ENCODE assay signal across 8 mouse cellular contexts in genomic region chr3:88510421-88511289, GRCm38 (mm10). TPM values are rescaled to one million over a fixed set of nuclear protein-coding genes. Genes with fewer than 3 reads are reported as not detected.
DNase-seq lines count a peak whose midpoint lies in the region; ATAC-seq and TF ChIP-seq lines count a peak whose summit lies in the region.

No protein-coding gene starts in this region.

- H3K4me3 ChIP-seq in liver, adult 2 months (ENCODE audit: insufficient read depth, low read depth, low read length) = peak overlapping the region; percentile 55; the same call in 1 of the 2 replicates
- H3K4me3 ChIP-seq in embryonic facial prominence, embryonic 13.5 days = peak overlapping the region; percentile 33
- H3K4me3 ChIP-seq in intestine, embryonic 16.5 days (ENCODE audit: low read length) = peak overlapping the region; percentile 46
- H3K4me3 ChIP-seq in neural tube, embryonic 14.5 days (ENCODE audit: low read depth, low read length) = peak overlapping the region; percentile 30

- no peaks in the 10 kb centered on the region for H3K9me3 ChIP-seq in embryonic facial prominence, embryonic 13.5 days
- no peaks in the 10 kb centered on the region for H3K9me3 ChIP-seq in intestine, embryonic 16.5 days (ENCODE audit: control insufficient read depth, low read length)
- no peaks in the 10 kb centered on the region for H3K9me3 ChIP-seq in neural tube, embryonic 14.5 days (ENCODE audit: control insufficient read depth, low read length)

- no peak for TF ChIP-seq POLR2A in liver, adult 2 months (IDR thresholded peaks at IDR 0.05; ENCODE audit: extremely low read depth, insufficient read depth, low read length)

- H3K4me1 ChIP-seq in liver, adult 2 months (ENCODE audit: control insufficient read depth, insufficient read depth, low read length) = peaks cover 11% of the 10 kb centered on the region
- H3K4me1 ChIP-seq in embryonic facial prominence, embryonic 13.5 days = peaks cover 75% of the 10 kb centered on the region
- H3K4me1 ChIP-seq in intestine, embryonic 16.5 days (ENCODE audit: control insufficient read depth, insufficient read depth, low read length) = peaks cover 50% of the 10 kb centered on the region
- H3K4me1 ChIP-seq in neural tube, embryonic 14.5 days (ENCODE audit: control insufficient read depth, insufficient read depth, low read length) = peaks cover 25% of the 10 kb centered on the region

- no peak for TF ChIP-seq CTCF in liver, adult 2 months (IDR thresholded peaks at IDR 0.05; ENCODE audit: low read depth, low read length)

- H3K9ac ChIP-seq in liver, adult 2 months (ENCODE audit: low read depth, low read length) = peak overlapping the region; percentile 53
- H3K9ac ChIP-seq in embryonic facial prominence, embryonic 13.5 days = peak overlapping the region; percentile 63
- H3K9ac ChIP-seq in intestine, embryonic 16.5 days (ENCODE audit: low read depth, low read length) = peak overlapping the region; percentile 69
- H3K9ac ChIP-seq in neural tube, embryonic 14.5 days (replicated peaks; ENCODE audit: low read depth, low read length) = 0 out of 2 replicates have a peak overlapping the region, but pooled peaks have one; percentile 16

- no peaks in the 10 kb centered on the region for H3K27me3 ChIP-seq in liver, adult 2 months (ENCODE audit: control insufficient read depth, insufficient read depth, low read length)
- no peaks in the 10 kb centered on the region for H3K27me3 ChIP-seq in embryonic facial prominence, embryonic 13.5 days
- H3K27me3 ChIP-seq in intestine, embryonic 16.5 days (replicated peaks; ENCODE audit: control insufficient read depth, insufficient read depth, low read length) = no peaks in the 10 kb centered on the region
- H3K27me3 ChIP-seq in neural tube, embryonic 14.5 days (ENCODE audit: control insufficient read depth, insufficient read depth, low read length) = no peaks in the 10 kb centered on the region

- peak overlapping the region; percentile 86 for H3K27ac ChIP-seq in liver, adult 2 months (replicated peaks; ENCODE audit: insufficient read depth, low read depth, low read length)
- peak overlapping the region; percentile 91 for H3K27ac ChIP-seq in embryonic facial prominence, embryonic 13.5 days
- H3K27ac ChIP-seq in intestine, embryonic 16.5 days (ENCODE audit: low read length) = peak overlapping the region; percentile 97
- H3K27ac ChIP-seq in neural tube, embryonic 14.5 days (ENCODE audit: low read depth, low read length) = peak overlapping the region; percentile 91

- WGBS in liver, adult 2 months = 41% methylated on average over 13 of the region's 13 CpGs
- WGBS in embryonic facial prominence, embryonic 13.5 days = 44% methylated on average over 13 of the region's 13 CpGs
- WGBS in intestine, embryonic 16.5 days = 47% methylated on average over 13 of the region's 13 CpGs
- 50% methylated on average over 13 of the region's 13 CpGs for WGBS in neural tube, embryonic 14.5 days

- peak overlapping the region; percentile 59 for H3K4me2 ChIP-seq in embryonic facial prominence, embryonic 13.5 days
- peak overlapping the region; percentile 70 for H3K4me2 ChIP-seq in intestine, embryonic 16.5 days (ENCODE audit: low read depth, low read length)
- peak overlapping the region; percentile 61 for H3K4me2 ChIP-seq in neural tube, embryonic 14.5 days (ENCODE audit: low read depth, low read length)

- ATAC-seq in embryonic facial prominence, embryonic 13.5 days (ENCODE audit: insufficient number of reproducible peaks, insufficient read depth, low FRiP score, low TSS enrichment, low read depth) = no peak
- ATAC-seq in intestine, embryonic 16.5 days = no peak
- peak; percentile 3; the same call in 1 of the 2 replicates for ATAC-seq in neural tube, embryonic 14.5 days (ENCODE audit: low read depth)
- no peak for ATAC-seq in megakaryocyte-erythroid progenitor cell, adult 5-6 weeks (replicated peaks; ENCODE audit: low FRiP score, low TSS enrichment, poor library complexity, severe bottlenecking)

- no peaks in the 10 kb centered on the region for H3K79me2 ChIP-seq in liver, adult 2 months (ENCODE audit: control insufficient read depth, insufficient read depth, low read length)

- H3K36me3 ChIP-seq in liver, adult 2 months (ENCODE audit: control insufficient read depth, insufficient read depth, low read length) = no peaks in the 10 kb centered on the region
- H3K36me3 ChIP-seq in embryonic facial prominence, embryonic 13.5 days = no peaks in the 10 kb centered on the region
- no peaks in the 10 kb centered on the region for H3K36me3 ChIP-seq in intestine, embryonic 16.5 days (ENCODE audit: control insufficient read depth, insufficient read depth, low read length)
- no peaks in the 10 kb centered on the region for H3K36me3 ChIP-seq in neural tube, embryonic 14.5 days (ENCODE audit: control insufficient read depth, insufficient read depth, low read length)

- no peak for DNase-seq in liver, adult 2 months (ENCODE audit: extremely low read depth, low read depth, low spot score)
- DNase-seq in liver = no peak
- no peak for DNase-seq in frontal cortex, postnatal 36 days (ENCODE audit: low spot score in 2 of 2)
- DNase-seq in kidney, postnatal 10 days = no peak

RNA-seq across cellular contexts. Expression of gene Lmna, which starts 0.9 kb away (rescaled TPM):
- 28.2 and 38.5 TPM in 2 replicates for total RNA-seq in liver, adult 2 months (2014; rRNA removed)
- 41.0 and 44.7 TPM in 2 replicates for polyA plus RNA-seq in liver, adult 2 months (2012; rRNA removed)
- polyA plus RNA-seq in embryonic facial prominence, embryonic 13.5 days (2015; fragmentation: Nextera tagmentation; extraction: Ambion mirVana) = 311 and 321 TPM in 2 replicates
- polyA plus RNA-seq in intestine, embryonic 16.5 days (2015; fragmentation: Nextera tagmentation; extraction: Ambion mirVana) = 126 and 127 TPM in 2 replicates
- polyA plus RNA-seq in neural tube, embryonic 14.5 days (2014; fragmentation: Nextera tagmentation; extraction: Ambion mirVana) = 41.0 and 41.4 TPM in 2 replicates
- 43.0 and 61.7 TPM in 2 replicates for total RNA-seq in megakaryocyte-erythroid progenitor cell, adult 5-6 weeks (2014; fragmentation: Nextera tagmentation)
- 49.4 and 66.7 TPM in 2 replicates for total RNA-seq in megakaryocyte-erythroid progenitor cell, adult 5-6 weeks (2017)

RNA-seq across cellular contexts. Expression of gene Mex3a, which starts 21.5 kb away (rescaled TPM):
- under 0.01 TPM in 2 replicates for total RNA-seq in liver, adult 2 months (2014; rRNA removed)
- 0.02 and 0.04 TPM in 2 replicates for polyA plus RNA-seq in liver, adult 2 months (2012; rRNA removed)
- polyA plus RNA-seq in embryonic facial prominence, embryonic 13.5 days (2015; fragmentation: Nextera tagmentation; extraction: Ambion mirVana) = 32.2 and 33.4 TPM in 2 replicates
- polyA plus RNA-seq in intestine, embryonic 16.5 days (2015; fragmentation: Nextera tagmentation; extraction: Ambion mirVana) = 6.5 and 7.3 TPM in 2 replicates
- polyA plus RNA-seq in neural tube, embryonic 14.5 days (2014; fragmentation: Nextera tagmentation; extraction: Ambion mirVana) = 34.0 and 35.3 TPM in 2 replicates
- total RNA-seq in megakaryocyte-erythroid progenitor cell, adult 5-6 weeks (2014; fragmentation: Nextera tagmentation) = 5.4 and 5.6 TPM in 2 replicates
- 3.3 and 7.8 TPM in 2 replicates for total RNA-seq in megakaryocyte-erythroid progenitor cell, adult 5-6 weeks (2017)

RNA-seq across cellular contexts. Expression of gene Rab25, which starts 37.4 kb away (rescaled TPM):
- 0.18 and 0.20 TPM in 2 replicates for total RNA-seq in liver, adult 2 months (2014; rRNA removed)
- polyA plus RNA-seq in liver, adult 2 months (2012; rRNA removed) = 0.32 and 0.46 TPM in 2 replicates
- 18.6 and 19.5 TPM in 2 replicates for polyA plus RNA-seq in embryonic facial prominence, embryonic 13.5 days (2015; fragmentation: Nextera tagmentation; extraction: Ambion mirVana)
- 102 and 109 TPM in 2 replicates for polyA plus RNA-seq in intestine, embryonic 16.5 days (2015; fragmentation: Nextera tagmentation; extraction: Ambion mirVana)
- polyA plus RNA-seq in neural tube, embryonic 14.5 days (2014; fragmentation: Nextera tagmentation; extraction: Ambion mirVana) = not detected in 2 replicates
- total RNA-seq in megakaryocyte-erythroid progenitor cell, adult 5-6 weeks (2014; fragmentation: Nextera tagmentation) = not detected in 2 replicates
- total RNA-seq in megakaryocyte-erythroid progenitor cell, adult 5-6 weeks (2017) = 0.14 TPM in 1 of 2 replicates, not detected in the other

RNA-seq across cellular contexts. Expression of gene Lamtor2, which starts 42.2 kb away (rescaled TPM):
- 104 and 125 TPM in 2 replicates for total RNA-seq in liver, adult 2 months (2014; rRNA removed)
- 201 and 204 TPM in 2 replicates for polyA plus RNA-seq in liver, adult 2 months (2012; rRNA removed)
- 164 and 169 TPM in 2 replicates for polyA plus RNA-seq in embryonic facial prominence, embryonic 13.5 days (2015; fragmentation: Nextera tagmentation; extraction: Ambion mirVana)
- 244 and 256 TPM in 2 replicates for polyA plus RNA-seq in intestine, embryonic 16.5 days (2015; fragmentation: Nextera tagmentation; extraction: Ambion mirVana)
- 97.0 and 106 TPM in 2 replicates for polyA plus RNA-seq in neural tube, embryonic 14.5 days (2014; fragmentation: Nextera tagmentation; extraction: Ambion mirVana)
- 36.4 and 68.6 TPM in 2 replicates for total RNA-seq in megakaryocyte-erythroid progenitor cell, adult 5-6 weeks (2014; fragmentation: Nextera tagmentation)
- 57.0 and 87.8 TPM in 2 replicates for total RNA-seq in megakaryocyte-erythroid progenitor cell, adult 5-6 weeks (2017)

RNA-seq across cellular contexts. Expression of gene Ubqln4, which starts 42.9 kb away (rescaled TPM):
- total RNA-seq in liver, adult 2 months (2014; rRNA removed) = 8.3 and 14.2 TPM in 2 replicates
- 41.1 and 42.8 TPM in 2 replicates for polyA plus RNA-seq in liver, adult 2 months (2012; rRNA removed)
- polyA plus RNA-seq in embryonic facial prominence, embryonic 13.5 days (2015; fragmentation: Nextera tagmentation; extraction: Ambion mirVana) = 43.0 and 44.6 TPM in 2 replicates
- 37.2 and 38.9 TPM in 2 replicates for polyA plus RNA-seq in intestine, embryonic 16.5 days (2015; fragmentation: Nextera tagmentation; extraction: Ambion mirVana)
- 43.5 and 44.1 TPM in 2 replicates for polyA plus RNA-seq in neural tube, embryonic 14.5 days (2014; fragmentation: Nextera tagmentation; extraction: Ambion mirVana)
- total RNA-seq in megakaryocyte-erythroid progenitor cell, adult 5-6 weeks (2014; fragmentation: Nextera tagmentation) = 72.3 and 94.1 TPM in 2 replicates
- 52.5 and 56.0 TPM in 2 replicates for total RNA-seq in megakaryocyte-erythroid progenitor cell, adult 5-6 weeks (2017)

Comparison
In these comparisons a context has a peak if more than half of its experiments do, and no peak if none do; other contexts are left out.
1. H3K9ac ChIP-seq: peak in every context shown above with its lines; median percentile 69 in intestine, embryonic 16.5 days; 63 in embryonic facial prominence, embryonic 13.5 days; 53 in liver, adult 2 months; 16 in neural tube, embryonic 14.5 days.
2. RNA of gene Rab25, which starts 37.4 kb away (polyA plus RNA-seq): 102 to 109 TPM in intestine, embryonic 16.5 days and 18.6 to 19.5 TPM in embryonic facial prominence, embryonic 13.5 days; 0.32 to 0.46 TPM in liver, adult 2 months and not detected in neural tube, embryonic 14.5 days; every median in the first group is over 10 times any median in the second.
3. Peak in every context shown above with its lines, with median percentiles within 50 percentile points of each other: H3K27ac ChIP-seq, H3K4me3 ChIP-seq and H3K4me2 ChIP-seq.